Mouse (Mus musculus) gastrocnemius, postnatal 10 days (tissue): ENCODE data around the gene Fbxl3. TPM values are rescaled to one million over a fixed set of nuclear protein-coding genes. Genes with fewer than 3 reads are reported as not detected.

Experiments used
- DNase-seq: peaks from one replicate; pipeline ENCODE4 v3.0.0; 2021; ENCODE audit warnings: mixed read lengths
- long read RNA-seq, 2 experiments: library from polyadenylated mRNA; stranded (forward); transcript quantifications; one replicate each; pipeline ENCODE4 v2.0.0; 2021
- total RNA-seq, 2 experiments: library from RNA; stranded (reverse); gene quantifications; 2 replicates each; pipeline ENCODE4 v1.2.3; 2021

The Fbxl3 gene
- total RNA-seq: 10 to 100 TPM; 45.9 to 46.0 TPM
- long read RNA-seq, experiment 1, full-length matches to known transcripts: 39 of 56 reads
- long read RNA-seq, experiment 1, partial matches to known transcripts: 2 of 56 reads
- long read RNA-seq, experiment 1, other reads (novel, unspliced or antisense): 15 of 56 reads
- long read RNA-seq, experiment 2, full-length matches to known transcripts: 21 of 35 reads
- long read RNA-seq, experiment 2, partial matches to known transcripts: 2 of 35 reads
- long read RNA-seq, experiment 2, other reads (novel, unspliced or antisense): 12 of 35 reads

DNA sequence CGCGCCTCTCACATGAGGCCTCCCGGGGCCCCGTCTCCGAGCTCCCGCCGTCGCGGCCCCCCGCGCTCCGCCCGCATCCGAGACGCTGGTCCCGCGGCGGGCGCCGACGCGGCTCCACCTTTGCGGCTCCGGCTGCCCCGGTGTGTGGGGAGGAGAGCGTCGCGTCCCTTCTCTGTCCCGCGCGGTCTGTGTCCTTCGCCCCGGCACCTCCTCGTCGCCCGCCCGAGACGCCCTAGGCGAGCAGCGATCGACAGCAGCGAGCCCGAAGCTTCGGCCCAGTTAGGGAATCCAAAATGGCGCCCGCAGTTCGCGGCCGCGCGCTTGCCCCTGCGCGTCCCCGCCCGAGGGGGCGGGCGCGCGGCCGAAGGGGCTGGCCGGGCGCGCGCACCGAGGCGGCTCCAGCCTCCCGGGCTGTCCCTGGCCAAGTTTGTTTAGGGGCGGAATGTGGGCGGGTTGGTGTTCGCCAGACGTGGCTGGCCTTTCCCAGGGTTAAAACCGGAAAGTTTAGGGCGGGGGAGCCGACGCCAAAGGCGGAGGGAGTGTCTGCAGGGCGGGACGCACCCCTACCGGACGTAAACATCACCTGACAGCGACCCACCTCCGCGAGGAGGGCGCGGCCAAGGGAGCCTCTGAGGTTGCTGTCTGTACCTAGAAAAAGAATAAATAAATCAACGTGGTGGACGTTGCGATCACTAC is at the start of gene Fbxl3:
Fbxl3 (minus strand) TSS at position 329 of the 696 bp plus-strand sequence.
- peak; percentile 85 for DNase-seq

DNA sequence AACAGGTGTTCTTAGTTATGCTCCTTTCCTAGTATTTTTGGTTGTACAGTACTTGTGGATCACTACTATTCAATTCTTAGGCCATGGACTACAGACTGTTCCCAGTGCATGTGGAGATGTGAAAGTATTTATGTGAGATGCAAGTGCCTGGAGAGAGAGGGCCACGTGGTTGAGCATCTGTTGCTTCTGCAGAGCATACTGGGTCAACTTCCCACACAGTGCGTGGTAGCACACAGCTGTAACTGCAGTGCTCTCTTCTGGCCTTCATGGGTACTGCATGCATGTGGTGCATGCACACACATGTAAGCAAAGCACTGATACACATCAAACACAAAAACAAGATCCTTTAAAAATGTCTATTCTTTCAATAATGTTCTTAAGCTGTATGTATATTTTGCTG is 32.6 kb upstream of the Fbxl3 start:
- DNase-seq: peak; percentile 24

DNA sequence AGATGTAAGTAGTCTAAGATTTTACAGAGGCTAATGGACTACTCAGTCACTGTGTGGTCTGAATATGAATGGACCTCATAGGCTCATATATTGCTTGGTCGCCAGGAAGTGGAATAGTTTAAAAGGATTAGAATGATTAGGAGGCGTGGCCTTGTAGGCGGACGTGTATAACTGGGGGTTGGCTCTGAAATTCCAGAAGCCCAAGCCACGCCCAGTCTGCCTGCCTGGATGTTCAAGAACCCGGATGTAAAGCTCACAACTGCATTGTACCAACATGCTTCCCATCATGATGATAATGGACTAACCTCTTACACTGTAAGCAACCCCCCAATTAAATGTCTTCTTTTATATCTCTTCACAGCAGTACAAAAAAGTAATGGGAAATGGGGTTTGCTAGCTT is 26.4 kb upstream of the Fbxl3 start:
- DNase-seq: no peak

DNA sequence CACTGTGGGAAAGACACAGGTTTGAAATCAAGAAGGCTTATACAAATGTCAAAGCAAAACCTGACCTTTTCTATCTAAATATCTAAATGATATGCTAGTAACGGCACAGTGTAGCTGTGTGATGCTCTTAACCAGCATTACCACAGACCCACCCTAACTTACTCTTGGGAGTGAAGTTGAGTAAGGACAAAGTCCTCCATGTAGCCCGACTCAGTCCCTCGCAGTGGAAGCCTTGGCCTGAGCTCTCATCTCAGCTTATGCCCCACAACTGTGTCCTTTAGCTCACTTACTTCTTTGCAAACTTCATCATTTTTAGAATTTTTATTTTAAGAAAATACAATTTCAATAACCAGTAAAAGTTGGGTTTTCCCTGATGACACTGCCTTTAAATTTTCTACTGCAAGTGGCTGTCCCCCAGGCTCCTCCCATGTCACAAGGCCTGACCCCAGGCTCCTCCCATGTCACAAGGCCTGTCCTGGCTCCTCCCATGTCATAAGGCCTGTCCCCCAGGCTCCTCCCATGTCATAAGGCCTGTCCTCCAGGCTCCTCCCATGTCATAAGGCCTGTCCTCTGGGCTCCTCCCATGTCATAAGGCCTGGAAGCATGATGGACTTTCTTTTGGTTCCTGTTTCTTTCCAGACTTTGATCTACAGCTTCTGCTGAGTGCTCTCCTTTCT is 15.8 kb upstream of the Fbxl3 start:
- DNase-seq: no peak

DNA sequence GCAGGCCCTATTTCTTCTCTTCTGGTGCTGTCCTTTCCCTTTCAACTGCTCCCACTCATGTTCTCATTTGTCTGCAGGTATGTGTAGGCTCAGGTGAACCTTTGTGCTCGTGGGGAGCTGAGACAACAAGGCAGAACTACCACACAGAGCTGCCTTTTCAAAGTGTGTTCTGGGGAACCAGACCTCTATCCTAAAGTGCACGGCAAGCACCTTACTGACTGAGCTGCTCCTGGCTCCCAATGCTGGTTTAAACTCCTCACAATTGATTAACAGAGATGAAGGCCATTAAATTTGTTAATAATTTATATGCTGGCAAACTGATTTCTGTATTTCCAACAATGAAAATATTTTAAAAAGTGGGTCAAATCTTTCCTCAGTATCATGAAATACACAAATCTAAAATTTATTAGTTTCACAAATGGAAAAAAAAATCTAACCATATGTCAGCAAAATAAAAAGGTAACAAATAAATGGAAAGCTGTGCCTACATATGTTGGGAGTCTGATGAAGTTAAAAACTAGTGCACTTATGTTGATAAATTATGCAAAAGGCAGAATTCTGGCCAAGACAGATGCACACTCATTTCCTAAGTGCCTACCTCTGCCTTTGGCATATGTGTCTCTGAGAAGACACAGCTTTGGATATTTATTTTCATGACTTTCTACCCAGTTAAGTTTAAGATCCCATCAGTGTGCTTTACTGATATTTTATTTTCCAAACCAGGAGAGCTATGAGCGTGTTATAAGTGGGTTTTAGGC is 13.4 kb upstream of the Fbxl3 start:
- DNase-seq: no peak

DNA sequence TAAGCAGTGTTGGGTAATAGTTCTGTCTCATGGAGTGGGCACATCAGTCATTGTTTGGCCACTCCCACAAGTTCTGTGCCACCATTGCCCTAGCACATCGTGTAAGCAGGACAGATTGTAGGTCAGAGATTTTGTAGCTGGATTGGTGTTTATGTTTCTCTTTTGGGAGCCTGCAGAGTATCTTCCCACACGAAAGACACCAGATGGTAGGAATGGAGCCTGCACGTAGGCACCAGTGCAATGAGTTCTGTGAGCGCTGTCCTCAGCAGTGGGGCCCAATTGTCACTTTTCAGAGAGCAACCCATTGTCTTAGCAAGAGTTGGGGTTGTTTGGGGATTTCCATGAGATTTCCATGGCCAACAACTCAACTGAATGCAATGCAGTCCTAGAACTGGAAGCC is 10.6 kb upstream of the Fbxl3 start:
- no peak for DNase-seq

DNA sequence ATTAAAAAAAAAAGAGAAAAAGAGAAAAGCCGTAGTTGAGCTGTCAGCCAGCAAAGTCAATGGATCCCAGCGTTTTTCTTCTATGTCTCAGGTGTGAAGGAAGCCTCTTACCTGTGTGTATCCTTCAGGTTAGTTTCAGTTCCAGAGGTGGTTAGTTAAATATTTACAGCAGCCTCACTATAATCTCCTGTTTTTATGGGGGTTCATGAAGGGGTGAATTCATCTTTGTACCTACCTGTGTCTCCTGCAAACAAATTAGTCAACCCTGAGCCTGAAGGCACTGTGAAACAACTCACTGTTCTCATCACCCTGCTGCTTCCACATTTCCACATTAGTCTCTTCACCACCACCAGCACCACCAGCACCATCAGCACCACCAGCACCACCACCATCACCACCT is 6.9 kb upstream of the Fbxl3 start:
- DNase-seq: no peak

DNA sequence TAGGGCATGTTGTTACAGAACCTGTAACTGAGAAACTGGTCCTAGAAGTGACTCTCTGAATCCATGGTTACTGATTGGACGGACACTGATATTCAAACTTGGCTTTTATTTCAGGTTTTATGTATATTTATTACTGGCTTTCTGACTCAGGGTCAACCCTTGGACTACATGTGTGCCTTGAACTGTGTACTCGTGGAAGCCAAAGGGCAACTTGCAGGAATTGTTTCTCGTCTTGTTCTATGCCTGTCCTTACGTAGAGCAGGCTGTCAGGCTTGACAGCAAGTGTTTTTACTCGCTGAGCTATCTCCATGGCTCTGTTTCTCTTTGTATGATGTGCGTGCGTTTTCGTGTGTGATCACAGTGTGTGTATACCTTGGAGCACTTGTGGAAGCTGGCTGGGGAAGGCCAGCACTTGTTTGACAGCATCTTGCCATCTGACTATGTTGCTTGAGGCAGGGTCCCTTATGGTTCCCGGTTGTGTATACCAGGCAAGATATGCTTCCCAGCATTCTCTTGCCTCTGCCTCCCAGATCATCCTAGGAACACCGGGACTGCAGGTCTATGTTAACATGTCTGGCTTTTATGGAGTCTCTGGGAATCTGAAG is 3.5 kb upstream of the Fbxl3 start:
- DNase-seq: no peak

DNA sequence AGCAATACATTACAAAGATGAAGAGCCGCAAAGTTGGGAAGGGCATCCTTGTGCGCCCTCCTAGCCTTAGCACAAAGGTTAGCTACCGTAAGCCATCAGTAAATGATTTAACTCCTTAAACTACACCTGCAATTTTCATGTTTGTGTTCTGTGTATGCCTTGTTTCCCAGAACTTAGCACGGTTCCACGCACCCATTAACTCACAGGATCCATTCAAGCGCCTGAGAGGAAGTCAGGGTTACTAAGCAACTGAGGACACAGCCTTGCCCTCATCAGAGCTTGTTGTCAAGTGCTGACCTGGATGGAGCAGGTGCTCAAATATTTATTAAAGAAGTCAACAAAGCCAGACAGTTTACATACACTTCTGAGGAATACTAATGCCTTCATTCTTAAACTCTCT is 2.9 kb upstream of the Fbxl3 start:
- no peak for DNase-seq

DNA sequence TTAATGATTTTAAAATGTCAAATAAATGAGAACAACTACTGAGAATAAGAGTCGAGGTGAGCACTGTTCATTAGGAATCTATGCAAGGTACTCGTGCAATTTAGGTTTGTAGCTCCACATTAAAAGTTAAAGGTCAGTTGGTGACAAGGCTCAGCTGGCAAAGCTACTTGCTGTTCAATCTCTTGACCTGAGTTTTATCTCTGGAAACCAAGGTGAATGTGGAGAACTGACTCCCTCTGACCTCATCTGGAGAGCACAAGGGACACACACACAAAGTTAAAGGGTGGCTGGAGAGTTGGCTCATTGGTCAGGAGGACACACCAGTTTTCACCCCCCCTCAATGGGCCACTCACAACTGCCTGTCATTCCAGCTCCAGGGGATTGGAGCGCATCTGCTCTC is 1.8 kb upstream of the Fbxl3 start:
- DNase-seq: no peak

DNA sequence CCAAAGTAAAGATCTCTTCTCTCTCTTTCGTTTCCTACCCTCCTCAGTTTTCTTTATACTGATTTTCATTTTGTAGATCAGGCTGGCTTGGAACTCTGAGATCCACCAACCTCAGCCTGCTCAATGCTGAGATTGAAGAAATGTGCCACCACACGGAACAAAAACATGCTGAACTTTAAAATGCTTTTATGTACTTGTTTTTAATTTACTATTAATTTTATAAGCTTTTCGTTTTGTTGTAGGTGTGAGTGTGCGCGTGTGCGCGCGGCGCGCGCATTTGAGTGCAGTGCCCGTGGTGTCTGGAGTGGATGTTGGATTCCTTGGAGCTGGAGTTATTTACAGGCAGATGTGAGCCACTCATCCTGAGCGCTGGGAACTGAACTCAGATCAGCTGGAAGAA is 930 bp upstream of the Fbxl3 start:
- no peak for DNase-seq

DNA sequence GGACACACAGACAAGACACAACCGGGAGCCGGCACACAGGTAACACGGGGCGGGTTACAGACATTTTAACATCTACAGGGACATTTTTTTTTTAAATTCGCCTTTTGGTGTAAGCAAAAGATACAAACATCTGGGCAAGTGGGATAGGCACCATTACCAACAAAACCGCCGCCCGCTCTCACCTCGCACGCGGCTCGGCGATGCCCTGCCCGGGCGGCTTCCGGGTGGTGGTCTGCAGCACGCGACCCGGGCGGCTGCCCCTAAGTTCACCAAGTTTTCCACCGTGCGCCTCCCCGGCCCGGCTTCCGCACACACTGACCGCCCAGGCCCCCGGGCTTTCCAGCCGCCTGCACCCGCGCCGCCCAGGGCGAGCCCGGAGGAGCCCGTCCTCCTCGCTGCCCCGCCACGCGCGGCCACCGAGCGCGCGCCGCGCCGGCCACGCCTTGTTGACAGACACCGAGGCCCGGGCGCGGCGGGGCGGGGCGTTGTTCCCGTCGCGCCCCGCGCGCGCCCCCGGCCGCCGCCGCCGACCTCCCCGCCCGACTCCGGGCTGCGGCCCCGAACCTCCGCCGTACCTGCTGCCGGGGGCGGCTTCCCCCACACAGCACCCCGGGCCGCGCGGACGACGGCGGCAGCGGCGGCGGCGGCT is 655 bp downstream of the Fbxl3 start:
- peak; percentile 91 for DNase-seq

DNA sequence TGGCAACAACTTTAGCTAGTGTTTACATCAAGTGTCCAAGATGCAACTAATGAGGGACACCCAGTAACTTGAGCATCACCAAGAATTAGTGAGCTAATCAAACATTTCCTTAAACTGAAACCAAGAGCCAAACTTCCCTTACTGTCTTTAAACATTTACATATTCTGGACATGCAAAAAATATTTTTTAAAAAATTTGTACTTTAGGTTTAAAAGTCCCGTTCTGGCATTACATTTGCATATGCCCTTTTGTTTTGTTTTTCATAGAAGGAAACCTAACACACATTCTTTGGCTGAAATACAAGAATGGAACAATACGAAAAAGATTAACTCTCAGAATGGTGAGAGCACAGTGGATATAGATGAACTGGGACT is 1.2 kb downstream of the Fbxl3 start:
- no peak for DNase-seq

DNA sequence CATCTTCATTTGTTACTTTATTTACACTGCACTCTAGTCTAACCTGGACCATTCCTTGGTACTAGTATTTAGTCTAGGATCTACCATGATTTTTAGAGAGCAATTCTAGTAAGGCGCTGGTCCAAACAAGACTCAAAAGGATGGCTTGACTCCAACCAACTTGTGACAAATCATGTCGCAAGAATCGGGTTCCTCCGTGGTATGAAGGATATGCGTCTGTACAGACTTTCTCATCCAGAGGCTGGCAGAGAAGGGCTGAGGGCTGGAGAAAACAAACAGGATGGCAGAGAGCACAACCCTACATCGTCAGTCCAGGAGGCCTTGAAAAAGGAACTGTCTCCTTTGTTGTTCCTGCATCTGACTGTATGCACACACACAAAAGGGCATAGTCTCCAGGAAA is 2.7 kb downstream of the Fbxl3 start:
- DNase-seq: no peak

DNA sequence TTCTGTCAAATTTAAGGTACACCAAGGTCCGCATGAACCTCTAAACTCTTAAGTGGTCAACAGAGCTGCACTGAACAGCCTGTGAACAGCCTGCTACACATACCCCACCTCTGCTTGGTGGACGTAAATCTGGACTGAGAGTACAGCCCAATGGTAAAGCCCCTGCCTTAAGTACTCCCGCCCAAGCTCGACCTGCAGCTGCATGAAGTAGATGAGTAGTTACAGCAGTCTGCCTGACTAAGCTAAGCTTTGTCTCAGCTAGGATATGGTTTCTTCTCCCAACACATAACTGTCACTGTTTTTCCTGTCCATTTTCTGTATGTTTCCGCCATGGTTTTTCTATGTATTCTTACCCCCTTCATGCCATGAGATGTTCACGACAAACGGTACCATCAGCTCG is 3.5 kb downstream of the Fbxl3 start:
- DNase-seq: no peak

DNA sequence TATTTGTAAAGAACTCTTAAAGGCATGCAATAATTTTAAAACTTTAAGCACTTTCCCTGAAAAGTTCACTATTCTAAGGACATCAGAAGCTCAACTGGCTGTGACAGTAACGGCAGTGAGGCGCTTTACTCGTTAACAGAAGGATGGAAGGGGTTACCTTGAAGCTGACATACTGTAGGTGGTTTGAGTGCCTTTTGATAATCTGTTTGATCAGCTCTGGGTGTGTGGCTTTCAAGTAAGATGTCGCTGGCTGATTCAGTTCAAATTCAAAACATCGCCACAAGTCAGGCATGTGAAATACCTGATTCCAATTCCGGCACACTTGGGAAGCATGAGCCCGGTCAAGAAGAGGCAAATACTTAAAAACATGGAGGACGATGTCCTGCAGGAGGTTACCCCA is 4.3 kb downstream of the Fbxl3 start:
- DNase-seq: no peak

DNA sequence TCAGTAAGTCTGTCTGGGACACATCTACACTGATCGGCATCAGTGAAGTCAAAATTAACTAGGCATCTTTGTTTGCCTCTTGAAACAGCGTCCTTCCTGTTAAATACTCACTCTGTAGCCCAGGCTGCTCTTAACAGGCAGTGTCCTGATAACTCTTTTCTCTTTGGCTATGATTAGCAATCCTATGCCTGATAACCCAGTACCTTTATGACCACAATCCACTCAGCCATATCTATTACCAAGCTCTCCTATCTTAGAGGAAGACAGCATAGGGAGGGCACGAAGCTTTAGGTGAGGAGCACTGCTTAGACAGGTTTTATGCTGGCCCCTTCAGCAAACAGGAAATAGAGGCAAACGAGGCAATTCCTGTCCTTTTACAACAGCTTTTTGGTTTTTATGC is 5.7 kb downstream of the Fbxl3 start:
- DNase-seq: no peak

DNA sequence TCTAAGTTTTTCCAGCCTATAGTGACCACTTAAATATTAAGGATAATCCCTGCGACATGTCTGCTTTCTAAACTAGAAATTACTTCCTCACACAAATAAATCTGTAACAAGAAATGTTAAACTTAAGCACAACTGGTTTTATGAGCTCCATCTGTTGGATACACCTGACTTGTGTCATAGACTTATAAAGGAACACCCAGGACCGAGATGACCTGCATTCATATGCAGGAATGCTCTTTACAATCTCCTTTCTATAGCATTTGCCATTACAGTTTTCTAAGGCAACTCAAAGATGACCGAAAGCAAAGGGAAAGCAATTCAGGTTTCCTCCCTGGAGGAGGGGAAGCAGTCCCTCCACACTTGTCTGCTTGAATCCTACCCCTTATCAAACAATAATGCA is 6.1 kb downstream of the Fbxl3 start:
- no peak for DNase-seq

DNA sequence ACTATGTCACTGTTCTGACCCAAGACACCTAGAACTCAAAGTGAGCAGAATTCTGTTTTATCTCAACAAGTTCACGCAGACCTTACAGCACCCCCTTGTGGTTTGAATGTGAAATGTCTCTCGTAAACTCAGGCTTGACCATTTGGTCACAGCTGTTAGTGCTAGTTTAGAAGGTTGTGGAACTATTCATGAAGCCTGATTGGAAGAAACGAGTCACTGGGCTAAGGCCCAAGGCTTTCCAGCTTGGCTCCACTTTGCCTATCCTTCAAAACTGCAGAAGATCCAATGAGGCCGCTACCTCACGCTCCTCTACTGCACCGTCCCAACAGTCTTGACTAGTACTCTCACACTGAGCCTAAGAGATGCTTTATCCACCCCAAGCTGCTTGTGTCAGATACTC is 10.7 kb downstream of the Fbxl3 start:
- DNase-seq: no peak

DNA sequence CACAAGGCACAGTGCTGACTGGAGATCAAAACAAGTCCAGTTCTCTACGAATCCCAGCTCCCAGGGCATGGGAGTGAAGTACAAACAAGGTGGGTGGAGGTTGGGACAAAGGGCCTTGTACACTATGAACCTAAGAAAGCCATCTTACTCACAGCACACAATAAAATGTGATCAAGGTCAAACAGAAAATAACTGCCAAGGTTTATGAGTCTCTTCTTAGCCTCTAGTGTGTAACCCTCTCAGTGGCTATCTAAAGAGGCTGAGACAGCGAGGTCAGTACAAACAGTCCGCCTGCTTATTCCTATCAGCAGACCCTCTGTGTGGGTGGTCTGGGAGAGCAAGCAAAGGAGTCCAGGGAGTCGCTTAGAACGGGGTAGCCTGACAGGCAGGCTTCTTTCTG is 11.5 kb downstream of the Fbxl3 start:
- no peak for DNase-seq

DNA sequence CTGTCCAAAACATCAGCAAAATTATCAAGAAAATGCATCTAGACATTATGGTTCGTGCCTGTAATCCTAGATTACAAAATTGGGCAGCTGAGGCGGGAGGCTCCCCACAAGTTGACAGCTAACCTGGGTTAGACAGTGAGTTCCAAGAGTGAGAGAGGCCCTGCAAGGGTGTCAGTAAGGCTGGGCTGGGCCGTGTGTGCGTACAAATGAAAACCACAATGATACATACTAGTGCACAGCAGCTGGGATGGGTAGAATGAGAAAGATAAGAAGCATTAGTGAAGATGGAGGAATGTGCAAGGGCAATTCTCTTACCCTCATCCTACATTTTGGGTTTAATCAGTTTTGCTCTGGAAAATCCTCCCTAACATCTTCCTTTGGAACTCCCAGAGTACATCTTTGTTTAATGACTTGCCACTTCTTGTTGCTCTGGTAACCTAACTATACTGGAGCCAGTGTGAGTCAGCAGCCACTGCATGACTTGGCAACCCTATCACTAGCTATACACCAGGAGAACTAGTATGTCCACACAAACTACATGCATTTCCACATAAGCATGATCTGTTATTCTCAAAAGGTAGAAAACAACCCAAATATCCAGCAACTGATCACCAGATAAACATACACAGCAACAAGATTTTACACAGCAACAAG is 12.6 kb downstream of the Fbxl3 start:
- no peak for DNase-seq
